ENCODE assay signal across 7 mouse cellular contexts in the genomic region with DNA sequence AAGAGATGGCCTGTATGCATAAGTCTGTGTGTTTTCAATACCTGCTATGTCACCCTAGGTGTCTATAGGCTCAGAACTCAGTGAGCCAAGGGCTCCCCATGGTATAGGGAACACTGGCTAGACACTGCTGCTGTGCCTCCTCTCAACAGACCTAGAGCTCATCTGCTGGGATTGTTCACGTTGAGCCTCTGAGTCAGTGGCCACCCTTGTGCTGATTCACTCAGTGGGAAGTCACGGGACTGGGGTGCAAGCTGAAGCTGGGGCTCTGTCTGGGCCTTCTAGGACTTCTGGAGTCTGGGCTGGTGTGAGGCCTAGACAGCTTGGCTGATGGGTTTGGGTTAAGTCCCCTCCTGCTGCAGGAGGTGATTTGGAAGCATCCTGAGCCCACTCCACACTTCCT. TPM values are rescaled to one million over a fixed set of nuclear protein-coding genes. Genes with fewer than 3 reads are reported as not detected.
DNase-seq lines count a peak whose midpoint lies in the region; ATAC-seq and TF ChIP-seq lines count a peak whose summit lies in the region.

No protein-coding gene starts in this region.

- no peaks in the 10 kb centered on the region; the same call in 1 of the 2 replicates for H3K27me3 ChIP-seq in kidney, embryonic 16.5 days (ENCODE audit: insufficient read depth, low read length)
- H3K27me3 ChIP-seq in embryonic facial prominence, embryonic 10.5 days (replicated peaks; ENCODE audit: low read depth, poor library complexity, severe bottlenecking) = peaks cover 35% of the 10 kb centered on the region
- no peaks in the 10 kb centered on the region for H3K27me3 ChIP-seq in forebrain, postnatal 0 days (ENCODE audit: insufficient read depth, low read length)
- H3K27me3 ChIP-seq in neural tube, embryonic 12.5 days (replicated peaks) = no peaks in the 10 kb centered on the region
- peaks cover 26% of the 10 kb centered on the region for H3K27me3 ChIP-seq in liver, embryonic 11.5 days (replicated peaks; ENCODE audit: control insufficient read depth, insufficient read depth, low read length)

- H3K27ac ChIP-seq in kidney, embryonic 16.5 days (ENCODE audit: low read length) = no peak overlapping the region; the same call in 1 of the 2 replicates
- no peak overlapping the region for H3K27ac ChIP-seq in embryonic facial prominence, embryonic 10.5 days (replicated peaks)
- no peak overlapping the region for H3K27ac ChIP-seq in forebrain, postnatal 0 days (ENCODE audit: low read depth, low read length)
- no peak overlapping the region for H3K27ac ChIP-seq in neural tube, embryonic 12.5 days
- no peak overlapping the region for H3K27ac ChIP-seq in liver, embryonic 11.5 days (ENCODE audit: low read depth, low read length)

- H3K36me3 ChIP-seq in kidney, embryonic 16.5 days (ENCODE audit: insufficient read depth, low read length) = 0 out of 2 replicates have a peak, but pooled peaks cover 14% of the 10 kb centered on the region
- H3K36me3 ChIP-seq in embryonic facial prominence, embryonic 10.5 days (replicated peaks) = peaks cover 47% of the 10 kb centered on the region
- H3K36me3 ChIP-seq in forebrain, postnatal 0 days (ENCODE audit: insufficient read depth) = peaks cover 8% of the 10 kb centered on the region; the same call in 1 of the 2 replicates
- H3K36me3 ChIP-seq in neural tube, embryonic 12.5 days = peaks cover 4% of the 10 kb centered on the region
- no peaks in the 10 kb centered on the region for H3K36me3 ChIP-seq in liver, embryonic 11.5 days (ENCODE audit: control insufficient read depth, insufficient read depth, low read length)

- no peak for DNase-seq in kidney, postnatal 36 days
- no peak for DNase-seq in embryonic facial prominence, embryonic 10.5 days (ENCODE audit: low spot score)
- no peak for DNase-seq in forebrain, postnatal 0 days
- DNase-seq in liver, embryonic 11.5 days (ENCODE audit: low spot score) = no peak

- peak overlapping the region; percentile 65 for H3K4me3 ChIP-seq in kidney, embryonic 16.5 days (ENCODE audit: low read length)
- H3K4me3 ChIP-seq in embryonic facial prominence, embryonic 10.5 days = peak overlapping the region; percentile 72
- H3K4me3 ChIP-seq in forebrain, postnatal 0 days (ENCODE audit: low read depth, low read length) = peak overlapping the region; percentile 3; the same call in 1 of the 2 replicates
- no peak overlapping the region for H3K4me3 ChIP-seq in neural tube, embryonic 12.5 days
- H3K4me3 ChIP-seq in liver, embryonic 11.5 days (ENCODE audit: low read depth, low read length) = no peak overlapping the region

- peaks cover 11% of the 10 kb centered on the region for H3K4me1 ChIP-seq in kidney, embryonic 16.5 days (ENCODE audit: insufficient read depth, low read length)
- peaks cover 22% of the 10 kb centered on the region for H3K4me1 ChIP-seq in embryonic facial prominence, embryonic 10.5 days
- no peaks in the 10 kb centered on the region for H3K4me1 ChIP-seq in forebrain, postnatal 0 days (ENCODE audit: insufficient read depth)
- peaks cover 20% of the 10 kb centered on the region for H3K4me1 ChIP-seq in neural tube, embryonic 12.5 days
- H3K4me1 ChIP-seq in liver, embryonic 11.5 days (replicated peaks; ENCODE audit: control insufficient read depth, insufficient read depth, low read length) = no peaks in the 10 kb centered on the region

- H3K4me2 ChIP-seq in kidney, embryonic 16.5 days (replicated peaks; ENCODE audit: low read depth, low read length) = peak overlapping the region; percentile 64
- H3K4me2 ChIP-seq in forebrain, postnatal 0 days (ENCODE audit: low read depth) = peak overlapping the region; percentile 61
- H3K4me2 ChIP-seq in neural tube, embryonic 12.5 days (replicated peaks) = peak overlapping the region; percentile 67
- H3K4me2 ChIP-seq in liver, embryonic 11.5 days = no peak overlapping the region

- no peak for ATAC-seq in kidney, embryonic 16.5 days (ENCODE audit: low FRiP score, low TSS enrichment)
- ATAC-seq in forebrain, postnatal 0 days = no peak
- no peak for ATAC-seq in neural tube, embryonic 12.5 days (ENCODE audit: low FRiP score, low read depth)
- ATAC-seq in megakaryocyte-erythroid progenitor cell, adult 5-6 weeks (replicated peaks; ENCODE audit: low FRiP score, low TSS enrichment, poor library complexity, severe bottlenecking) = no peak
- no peak for ATAC-seq in liver, embryonic 11.5 days (replicated peaks; ENCODE audit: low FRiP score)

- WGBS in kidney, embryonic 16.5 days = 74% methylated on average over 2 of the region's 2 CpGs
- 78% methylated on average over 2 of the region's 2 CpGs for WGBS in embryonic facial prominence, embryonic 10.5 days
- 67% methylated on average over 2 of the region's 2 CpGs for WGBS in forebrain, postnatal 0 days
- 65% methylated on average over 2 of the region's 2 CpGs for WGBS in neural tube, embryonic 12.5 days
- WGBS in liver, embryonic 11.5 days = 55% methylated on average over 2 of the region's 2 CpGs

- peak overlapping the region; percentile 80; the same call in 1 of the 2 replicates for H3K9ac ChIP-seq in kidney, embryonic 16.5 days (replicated peaks; ENCODE audit: low read length)
- no peak overlapping the region for H3K9ac ChIP-seq in forebrain, postnatal 0 days
- 0 out of 2 replicates have a peak overlapping the region, but pooled peaks have one; percentile 21 for H3K9ac ChIP-seq in neural tube, embryonic 12.5 days
- no peak overlapping the region for H3K9ac ChIP-seq in liver, embryonic 11.5 days (ENCODE audit: low read depth, low read length)

- H3K9me3 ChIP-seq in kidney, embryonic 16.5 days (ENCODE audit: low read length) = no peaks in the 10 kb centered on the region
- peaks cover 6% of the 10 kb centered on the region; the same call in 1 of the 2 replicates for H3K9me3 ChIP-seq in embryonic facial prominence, embryonic 10.5 days
- no peaks in the 10 kb centered on the region for H3K9me3 ChIP-seq in forebrain, postnatal 0 days (ENCODE audit: low read length)
- no peaks in the 10 kb centered on the region for H3K9me3 ChIP-seq in neural tube, embryonic 12.5 days
- H3K9me3 ChIP-seq in liver, embryonic 11.5 days (ENCODE audit: control insufficient read depth, low read length) = no peaks in the 10 kb centered on the region

- no peak for TF ChIP-seq CTCF in forebrain, postnatal 0 days (IDR thresholded peaks at IDR 0.05; ENCODE audit: low read depth)

RNA-seq across cellular contexts. Expression of a gene that starts 2.3 kb away (rescaled TPM):
- 7.0 and 8.7 TPM in 2 replicates for polyA plus RNA-seq in kidney, embryonic 16.5 days (2015; fragmentation: Nextera tagmentation; extraction: Ambion mirVana)
- polyA plus RNA-seq in embryonic facial prominence, embryonic 10.5 days (2016; fragmentation: Nextera tagmentation; extraction: Ambion mirVana) = 4.7 and 5.6 TPM in 2 replicates
- total RNA-seq in forebrain, postnatal 0 days (2014; rRNA removed) = 39.5 and 45.4 TPM in 2 replicates
- polyA plus RNA-seq in forebrain, postnatal 0 days (2015; fragmentation: Nextera tagmentation; extraction: Ambion mirVana) = 3.9 and 5.8 TPM in 2 replicates
- polyA plus RNA-seq in neural tube, embryonic 12.5 days (2016; fragmentation: Nextera tagmentation; extraction: Ambion mirVana) = 6.7 and 7.9 TPM in 2 replicates
- 2.0 TPM in 1 of 2 replicates, not detected in the other for total RNA-seq in megakaryocyte-erythroid progenitor cell, adult 5-6 weeks (2014; fragmentation: Nextera tagmentation)
- total RNA-seq in megakaryocyte-erythroid progenitor cell, adult 5-6 weeks (2017) = 0.34 TPM in 1 of 2 replicates, not detected in the other
- polyA plus RNA-seq in liver, embryonic 11.5 days (2014; fragmentation: Nextera tagmentation; extraction: Ambion mirVana) = 2.2 and 2.4 TPM in 2 replicates

RNA-seq across cellular contexts. Expression of a gene that starts 15.3 kb away (rescaled TPM):
- polyA plus RNA-seq in kidney, embryonic 16.5 days (2015; fragmentation: Nextera tagmentation; extraction: Ambion mirVana) = 15.8 and 20.6 TPM in 2 replicates
- polyA plus RNA-seq in embryonic facial prominence, embryonic 10.5 days (2016; fragmentation: Nextera tagmentation; extraction: Ambion mirVana) = 6.6 and 7.4 TPM in 2 replicates
- 104 and 117 TPM in 2 replicates for total RNA-seq in forebrain, postnatal 0 days (2014; rRNA removed)
- polyA plus RNA-seq in forebrain, postnatal 0 days (2015; fragmentation: Nextera tagmentation; extraction: Ambion mirVana) = 136 and 145 TPM in 2 replicates
- polyA plus RNA-seq in neural tube, embryonic 12.5 days (2016; fragmentation: Nextera tagmentation; extraction: Ambion mirVana) = 35.2 and 37.8 TPM in 2 replicates
- 2.7 TPM in 1 of 2 replicates, not detected in the other for total RNA-seq in megakaryocyte-erythroid progenitor cell, adult 5-6 weeks (2014; fragmentation: Nextera tagmentation)
- not detected in 2 replicates for total RNA-seq in megakaryocyte-erythroid progenitor cell, adult 5-6 weeks (2017)
- polyA plus RNA-seq in liver, embryonic 11.5 days (2014; fragmentation: Nextera tagmentation; extraction: Ambion mirVana) = 2.2 and 2.3 TPM in 2 replicates

RNA-seq across cellular contexts. Expression of a gene that starts 36.0 kb away (rescaled TPM):
- polyA plus RNA-seq in kidney, embryonic 16.5 days (2015; fragmentation: Nextera tagmentation; extraction: Ambion mirVana) = 28.9 and 30.5 TPM in 2 replicates
- 109 and 139 TPM in 2 replicates for polyA plus RNA-seq in embryonic facial prominence, embryonic 10.5 days (2016; fragmentation: Nextera tagmentation; extraction: Ambion mirVana)
- total RNA-seq in forebrain, postnatal 0 days (2014; rRNA removed) = 0.19 and 0.92 TPM in 2 replicates
- 0.23 and 0.28 TPM in 2 replicates for polyA plus RNA-seq in forebrain, postnatal 0 days (2015; fragmentation: Nextera tagmentation; extraction: Ambion mirVana)
- 5.2 and 6.4 TPM in 2 replicates for polyA plus RNA-seq in neural tube, embryonic 12.5 days (2016; fragmentation: Nextera tagmentation; extraction: Ambion mirVana)
- total RNA-seq in megakaryocyte-erythroid progenitor cell, adult 5-6 weeks (2014; fragmentation: Nextera tagmentation) = 1.5 TPM in 1 of 2 replicates, not detected in the other
- total RNA-seq in megakaryocyte-erythroid progenitor cell, adult 5-6 weeks (2017) = 0.38 and 0.61 TPM in 2 replicates
- polyA plus RNA-seq in liver, embryonic 11.5 days (2014; fragmentation: Nextera tagmentation; extraction: Ambion mirVana) = 20.6 and 30.7 TPM in 2 replicates

RNA-seq across cellular contexts. Expression of a gene that starts 40.7 kb away (rescaled TPM):
- polyA plus RNA-seq in kidney, embryonic 16.5 days (2015; fragmentation: Nextera tagmentation; extraction: Ambion mirVana) = 276 and 282 TPM in 2 replicates
- polyA plus RNA-seq in embryonic facial prominence, embryonic 10.5 days (2016; fragmentation: Nextera tagmentation; extraction: Ambion mirVana) = 152 and 153 TPM in 2 replicates
- total RNA-seq in forebrain, postnatal 0 days (2014; rRNA removed) = 41.9 and 45.4 TPM in 2 replicates
- polyA plus RNA-seq in forebrain, postnatal 0 days (2015; fragmentation: Nextera tagmentation; extraction: Ambion mirVana) = 113 and 121 TPM in 2 replicates
- polyA plus RNA-seq in neural tube, embryonic 12.5 days (2016; fragmentation: Nextera tagmentation; extraction: Ambion mirVana) = 124 and 129 TPM in 2 replicates
- total RNA-seq in megakaryocyte-erythroid progenitor cell, adult 5-6 weeks (2014; fragmentation: Nextera tagmentation) = 117 and 129 TPM in 2 replicates
- total RNA-seq in megakaryocyte-erythroid progenitor cell, adult 5-6 weeks (2017) = 177 and 215 TPM in 2 replicates
- polyA plus RNA-seq in liver, embryonic 11.5 days (2014; fragmentation: Nextera tagmentation; extraction: Ambion mirVana) = 258 and 265 TPM in 2 replicates

RNA-seq across cellular contexts. Expression of a gene that starts 41.2 kb away (rescaled TPM):
- polyA plus RNA-seq in kidney, embryonic 16.5 days (2015; fragmentation: Nextera tagmentation; extraction: Ambion mirVana) = 16.2 and 17.4 TPM in 2 replicates
- 8.1 and 10.4 TPM in 2 replicates for polyA plus RNA-seq in embryonic facial prominence, embryonic 10.5 days (2016; fragmentation: Nextera tagmentation; extraction: Ambion mirVana)
- 11.7 and 13.8 TPM in 2 replicates for total RNA-seq in forebrain, postnatal 0 days (2014; rRNA removed)
- polyA plus RNA-seq in forebrain, postnatal 0 days (2015; fragmentation: Nextera tagmentation; extraction: Ambion mirVana) = 6.7 and 7.6 TPM in 2 replicates
- 11.5 and 12.0 TPM in 2 replicates for polyA plus RNA-seq in neural tube, embryonic 12.5 days (2016; fragmentation: Nextera tagmentation; extraction: Ambion mirVana)
- total RNA-seq in megakaryocyte-erythroid progenitor cell, adult 5-6 weeks (2014; fragmentation: Nextera tagmentation) = 8.9 and 12.1 TPM in 2 replicates
- total RNA-seq in megakaryocyte-erythroid progenitor cell, adult 5-6 weeks (2017) = 3.5 and 6.4 TPM in 2 replicates
- polyA plus RNA-seq in liver, embryonic 11.5 days (2014; fragmentation: Nextera tagmentation; extraction: Ambion mirVana) = 13.0 and 13.3 TPM in 2 replicates

Comparison
In these comparisons a context has a peak if more than half of its experiments do, and no peak if none do; other contexts are left out.
1. H3K4me3 ChIP-seq: peak in kidney, embryonic 16.5 days (single experiment), embryonic facial prominence, embryonic 10.5 days (single experiment) and forebrain, postnatal 0 days (single experiment); none in neural tube, embryonic 12.5 days (single experiment) and liver, embryonic 11.5 days (single experiment).
2. H3K9ac ChIP-seq: peak in kidney, embryonic 16.5 days (single experiment) and neural tube, embryonic 12.5 days (single experiment); none in forebrain, postnatal 0 days (single experiment) and liver, embryonic 11.5 days (single experiment).